Mouse (Mus musculus) cerebellum, adult 2 months (tissue): ENCODE data around the gene Mkrn2.

ENCODE experiments used
- CTCF ChIP-seq: fragments of 200-500 bp; IDR thresholded peaks from 2 replicates; pipeline ENCODE4 v1.5.1; 2011; ENCODE audit warnings: low read depth, mild to moderate bottlenecking, control low read depth, low read length, moderate library complexity, borderline replicate concordance; ENCODE audit not compliant: insufficient read depth
- POLR2A ChIP-seq: fragments of 200-500 bp; IDR thresholded peaks from 2 replicates; pipeline ENCODE4 v1.6.1; 2011; ENCODE audit warnings: low read length, control low read depth, borderline replicate concordance; ENCODE audit not compliant: insufficient read depth

- TF ChIP-seq CTCF (no peak), POLR2A (no peak)
Observed at GRCm38 (mm10) chr6:115601322-115601714, 384 bp upstream of the Mkrn2 start.
